Mouse (Mus musculus): Measurements from ENCODE around the gene AI597479. TPM values are rescaled to one million over a fixed set of nuclear protein-coding genes. Genes with fewer than 3 reads are reported as not detected.
A peak's percentile ranks its signal among the peaks of the same experiment; 100 is the strongest.

AI597479 gene
- total RNA-seq, 2 experiments from 2014 or later = 22.7 to 26.0 TPM

DNA sequence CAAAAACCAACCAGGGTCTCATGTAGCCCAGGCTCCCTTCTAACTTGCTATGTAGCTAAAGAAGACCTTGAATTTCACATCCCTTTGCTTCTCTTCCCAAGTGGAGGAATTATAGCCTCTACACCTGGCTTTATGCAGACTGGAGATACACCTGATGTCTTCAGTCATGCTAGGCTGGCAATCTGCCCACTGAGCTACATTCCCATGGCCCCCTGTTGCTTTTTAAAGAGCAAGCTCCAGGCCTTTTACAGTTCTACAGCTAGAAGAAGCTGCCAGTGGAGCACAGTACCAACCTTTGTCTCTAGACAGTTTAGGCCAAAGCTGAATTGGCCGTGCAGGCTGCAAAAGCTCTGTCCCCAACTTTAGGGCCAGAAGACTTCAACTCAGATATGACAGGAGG lies 8.1 kb upstream of the AI597479 start:
- no peak for TF ChIP-seq CTCF (IDR thresholded peaks at IDR 0.05)
- DNase-seq (ENCODE audit: extremely low spot score in 1 of 2, low spot score in 2 of 2) = no peak
- Histone ChIP-seq H3K4me3 (no peak overlapping the region), H3K27ac (0 out of 2 replicates have a peak overlapping the region, but pooled peaks have one; percentile 3)
- intact Hi-C loops (cut with DNase I) = no loop called here

DNA sequence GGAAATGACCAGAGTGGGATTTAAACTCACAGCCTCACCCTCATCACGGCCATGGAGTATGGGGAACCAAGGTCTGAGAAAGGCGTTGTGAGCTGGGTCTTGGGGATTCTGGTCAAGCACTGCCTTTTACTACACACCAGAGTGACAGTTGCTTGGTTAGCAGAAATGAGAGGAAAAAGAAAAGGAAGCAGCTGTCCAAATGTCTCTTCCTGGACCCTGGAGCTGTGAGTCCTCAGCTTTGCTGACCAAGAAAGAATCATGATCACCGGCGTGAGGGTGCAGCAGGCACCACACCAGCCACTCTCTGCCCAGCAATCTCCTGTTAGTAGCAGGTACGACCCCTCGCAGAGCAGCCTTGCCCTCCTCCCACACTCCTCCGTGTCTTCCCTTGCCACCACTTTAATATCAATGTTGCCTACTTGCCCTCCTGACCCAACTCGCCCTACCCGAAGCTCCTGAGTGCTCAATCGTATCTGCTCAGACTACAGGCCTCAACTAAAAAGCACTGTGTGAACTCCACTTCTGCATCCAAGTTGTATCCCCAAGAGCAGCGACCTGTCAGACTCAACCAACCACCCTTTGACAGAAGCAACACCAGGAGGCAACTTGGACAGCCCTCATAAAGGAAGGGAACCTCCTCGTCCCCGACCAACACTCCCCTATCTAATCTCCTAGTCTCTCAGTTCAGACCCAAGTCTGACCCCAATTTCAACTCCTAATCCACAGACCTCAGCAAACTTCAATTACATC lies 7.0 kb upstream of the AI597479 start:
- Histone ChIP-seq H3K27ac (peak overlapping the region; percentile 91), H3K4me3 (peak overlapping the region; percentile 94)
- TF ChIP-seq CTCF (IDR thresholded peaks at IDR 0.05) = no peak
- intact Hi-C loops (cut with DNase I) = no loop called here
- no peak for DNase-seq (ENCODE audit: extremely low spot score in 1 of 2, low spot score in 2 of 2)

DNA sequence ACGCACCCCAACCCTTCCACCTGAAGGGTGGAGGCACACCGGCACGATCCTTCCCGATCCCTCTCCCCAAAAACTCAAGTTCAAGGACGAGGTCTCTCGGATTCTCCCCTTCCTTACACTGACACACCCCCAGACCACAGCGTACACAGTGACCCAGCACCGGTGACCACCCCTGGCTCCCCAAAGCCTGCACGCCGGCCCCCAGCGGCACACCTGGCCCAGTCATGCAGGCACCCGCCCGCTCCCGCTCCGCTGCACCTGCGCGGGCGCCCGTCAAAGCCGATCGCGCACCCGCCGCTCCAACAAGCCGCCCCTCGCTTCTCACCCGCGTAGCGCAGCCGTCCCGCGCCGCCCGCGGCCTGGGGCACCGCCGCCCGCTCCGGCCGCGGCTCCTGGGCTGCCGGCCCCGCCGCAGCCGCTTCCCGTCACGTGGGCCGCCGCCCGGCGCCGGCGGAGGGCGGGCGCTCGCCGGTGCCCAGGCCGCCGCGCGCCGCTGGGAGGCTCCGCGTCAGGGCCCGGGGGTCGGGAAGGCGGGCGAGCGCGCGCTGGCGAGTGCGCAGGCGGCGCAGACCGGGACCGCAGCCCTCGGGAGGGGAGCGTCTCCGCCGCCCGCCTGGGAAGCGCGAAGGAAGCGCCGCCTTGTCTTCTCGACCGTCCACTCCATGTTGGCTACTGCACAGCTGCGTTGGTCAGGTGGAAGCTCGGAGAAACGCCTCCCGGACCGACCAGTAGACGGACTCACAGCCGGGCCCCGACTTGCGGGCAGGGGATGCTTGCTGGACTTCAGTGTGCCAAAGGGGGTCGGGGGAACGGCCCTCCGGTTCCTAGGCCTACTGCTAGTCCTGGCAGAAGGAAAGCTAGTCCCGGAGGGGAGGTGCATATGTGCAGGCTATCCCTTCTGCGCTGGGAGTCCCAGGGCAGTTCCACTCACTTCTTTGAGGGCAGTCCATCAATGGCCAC lies 6.2 kb upstream of the AI597479 start:
- intact Hi-C loops (cut with DNase I) = no loop called here
- no peak for TF ChIP-seq CTCF (IDR thresholded peaks at IDR 0.05)

GRCm38 (mm10) chr1:43094206-43094605 lies 4.3 kb upstream of the AI597479 start:
- no peak overlapping the region for H3K27ac ChIP-seq
- intact Hi-C loops (cut with DNase I) = no loop called here
- H3K4me3 ChIP-seq = no peak overlapping the region
- TF ChIP-seq CTCF (IDR thresholded peaks at IDR 0.05) = no peak
- no peak for DNase-seq (ENCODE audit: extremely low spot score in 1 of 2, low spot score in 2 of 2)

More for the DNA sequence above, 6.2 kb upstream of the AI597479 start:
- Histone ChIP-seq H3K4me3 (peak overlapping the region; percentile 94), H3K27ac (peak overlapping the region; percentile 96)
- DNase-seq (ENCODE audit: extremely low spot score in 1 of 2, low spot score in 2 of 2) = peak; percentile 73

DNA sequence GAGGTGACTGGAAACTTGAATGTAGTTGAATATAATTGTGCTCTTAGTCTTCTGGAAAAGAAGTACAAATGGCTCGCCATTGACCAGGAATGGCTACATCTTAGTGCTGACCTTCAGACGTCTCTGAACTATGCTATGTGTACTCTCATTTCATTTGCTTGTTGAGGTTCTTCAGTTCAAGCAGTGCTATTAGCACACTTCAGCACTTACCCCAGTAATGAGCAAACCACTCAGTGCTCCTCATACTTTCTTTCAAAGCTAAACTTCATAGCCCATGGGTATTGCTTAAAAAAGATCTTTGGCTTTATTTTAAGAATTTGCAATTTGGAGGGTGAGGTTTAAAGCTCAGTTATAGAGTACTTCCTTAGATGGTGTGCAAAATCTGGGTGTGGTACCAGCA lies 10.2 kb downstream of the AI597479 start:
- Histone ChIP-seq H3K27ac (no peak overlapping the region), H3K4me3 (no peak overlapping the region)
- intact Hi-C loops (cut with DNase I) = no loop called here
- no peak for TF ChIP-seq CTCF (IDR thresholded peaks at IDR 0.05)
- DNase-seq (ENCODE audit: extremely low spot score in 1 of 2, low spot score in 2 of 2) = no peak

DNA sequence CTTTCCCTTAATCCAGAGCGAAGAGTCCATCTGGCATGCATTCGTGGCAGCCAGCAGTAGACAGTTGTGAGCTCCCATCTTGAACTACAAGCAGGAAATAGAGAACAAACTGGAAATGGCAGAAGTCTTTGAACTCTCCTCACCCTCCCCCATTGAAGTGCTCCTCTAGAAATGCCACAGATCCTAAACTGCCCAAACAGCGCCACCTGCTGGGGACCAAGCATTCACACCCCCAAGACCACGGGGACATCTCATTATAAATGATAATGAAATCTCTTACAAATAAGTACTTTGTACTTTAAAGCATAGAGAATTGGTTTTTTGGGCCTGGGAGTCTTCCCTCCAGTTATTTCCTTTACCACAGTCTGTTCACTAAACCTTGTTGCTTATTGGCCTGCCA lies 12.0 kb downstream of the AI597479 start:
- intact Hi-C loops (cut with DNase I) = no loop called here
- no peak for DNase-seq (ENCODE audit: extremely low spot score in 1 of 2, low spot score in 2 of 2)
- no peak overlapping the region for H3K27ac ChIP-seq
- no peak overlapping the region for H3K4me3 ChIP-seq
- peak; percentile 73 for TF ChIP-seq CTCF (IDR thresholded peaks at IDR 0.05)

DNA sequence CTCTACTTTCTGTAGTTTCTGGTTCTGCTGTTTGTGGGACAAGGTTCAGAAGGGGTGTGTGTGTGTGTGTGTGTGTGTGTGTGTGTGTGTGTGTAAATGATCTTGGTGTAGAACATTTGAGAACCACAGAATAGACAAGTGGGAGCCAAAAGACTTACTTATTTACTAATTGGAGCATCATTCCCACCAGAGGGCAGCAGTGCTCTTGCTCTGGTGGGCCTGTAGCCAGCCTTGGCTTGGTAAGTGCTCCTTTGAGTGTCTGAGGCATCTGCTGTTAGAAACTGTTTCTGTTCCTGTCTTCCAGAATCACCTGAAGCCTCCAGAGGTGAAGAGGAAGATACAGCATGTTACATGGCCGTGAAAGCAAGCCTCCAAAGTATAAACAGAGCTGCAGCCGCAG lies 14.4 kb downstream of the AI597479 start:
- no peak overlapping the region for H3K4me3 ChIP-seq
- peak; percentile 60 to 68 for DNase-seq (ENCODE audit: extremely low spot score in 1 of 2, low spot score in 2 of 2)
- no peak overlapping the region for H3K27ac ChIP-seq
- peak; percentile 62 for TF ChIP-seq CTCF (IDR thresholded peaks at IDR 0.05)
- intact Hi-C loops (cut with DNase I) = loop anchor here (1.0 kb wide), 1 partner anchor 151 kb away; no protein-coding TSS in a partner anchor

- no peak overlapping the region for H3K4me3 ChIP-seq
- DNase-seq (ENCODE audit: extremely low spot score in 1 of 2, low spot score in 2 of 2) = no peak
- TF ChIP-seq CTCF (IDR thresholded peaks at IDR 0.05) = no peak
- H3K27ac ChIP-seq = no peak overlapping the region
- intact Hi-C loops (cut with DNase I) = no loop called here
Observed at GRCm38 (mm10) chr1:43117435-43117834, 18.9 kb downstream of the AI597479 start.

DNA sequence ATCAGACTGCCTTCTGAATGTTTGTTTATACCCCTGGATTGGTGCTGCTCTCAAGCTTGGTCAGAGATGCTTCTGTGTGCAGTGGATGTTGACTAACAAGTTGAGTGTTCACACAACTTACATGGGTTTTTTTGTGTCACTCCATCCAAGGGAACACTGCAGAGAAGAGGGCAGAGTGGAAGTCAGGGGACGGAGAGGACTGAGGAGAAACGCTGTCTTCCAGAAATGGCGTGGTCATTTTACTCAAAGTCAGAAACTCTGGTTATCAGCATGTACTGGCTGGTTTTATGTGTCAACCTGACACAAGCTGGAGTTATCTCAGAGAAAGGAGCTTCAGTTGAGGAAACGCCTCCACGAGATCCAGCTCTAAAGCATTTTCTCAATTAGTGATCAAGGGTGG lies 22.4 kb downstream of the AI597479 start:
- intact Hi-C loops (cut with DNase I) = no loop called here
- H3K27ac ChIP-seq = no peak overlapping the region
- no peak overlapping the region for H3K4me3 ChIP-seq
- TF ChIP-seq CTCF (IDR thresholded peaks at IDR 0.05) = no peak
- no peak for DNase-seq (ENCODE audit: extremely low spot score in 1 of 2, low spot score in 2 of 2)

- Histone ChIP-seq H3K27ac (no peak overlapping the region), H3K4me3 (no peak overlapping the region)
- intact Hi-C loops (cut with DNase I) = no loop called here
- no peak for TF ChIP-seq CTCF (IDR thresholded peaks at IDR 0.05)
- no peak for DNase-seq (ENCODE audit: extremely low spot score in 1 of 2, low spot score in 2 of 2)
Observed at GRCm38 (mm10) chr1:43122616-43123015, 24.1 kb downstream of the AI597479 start.

GRCm38 (mm10) chr1:43124726-43125125 lies 26.2 kb downstream of the AI597479 start:
- no peak for TF ChIP-seq CTCF (IDR thresholded peaks at IDR 0.05)
- no peak for DNase-seq (ENCODE audit: extremely low spot score in 1 of 2, low spot score in 2 of 2)
- intact Hi-C loops (cut with DNase I) = no loop called here
- Histone ChIP-seq H3K4me3 (no peak overlapping the region), H3K27ac (no peak overlapping the region)

GRCm38 (mm10) chr1:43127196-43127595 lies 28.7 kb downstream of the AI597479 start:
- intact Hi-C loops (cut with DNase I) = no loop called here
- no peak for DNase-seq (ENCODE audit: extremely low spot score in 1 of 2, low spot score in 2 of 2)
- H3K4me3 ChIP-seq = no peak overlapping the region
- no peak overlapping the region for H3K27ac ChIP-seq
- TF ChIP-seq CTCF (IDR thresholded peaks at IDR 0.05) = no peak
